Mouse (Mus musculus) midbrain, embryonic 15.5 days (tissue): ENCODE measurements around the gene Rab14. TPM values are rescaled to one million over a fixed set of nuclear protein-coding genes. Genes with fewer than 3 reads are reported as not detected.

Experiments used
- ATAC-seq: fragments of 200-750 bp; cut with Nextera tagmentation; replicated peaks from 2 replicates; pipeline ENCODE4 v1.8.0; 2017; ENCODE audit warnings: moderate TSS enrichment
- H3K27ac ChIP-seq: fragments of 300-500 bp; sonication (generic); 2 replicates; pipeline ENCODE4 v1.5.1; 2015; ENCODE audit warnings: mild to moderate bottlenecking, inconsistent platforms
- H3K27me3 ChIP-seq: fragments of 300-500 bp; sonication (generic); replicated peaks from 2 replicates; pipeline ENCODE4 v1.6.1; 2015; ENCODE audit warnings: inconsistent platforms
- H3K36me3 ChIP-seq: fragments of 300-500 bp; sonication (generic); replicated peaks from 2 replicates; pipeline ENCODE4 v1.6.1; 2015; ENCODE audit warnings: inconsistent platforms
- H3K4me1 ChIP-seq: fragments of 300-500 bp; sonication (generic); 2 replicates; pipeline ENCODE4 v1.6.1; 2015; ENCODE audit warnings: inconsistent platforms
- H3K4me2 ChIP-seq: fragments of 300-500 bp; sonication (generic); 2 replicates; pipeline ENCODE4 v1.6.1; 2015; ENCODE audit warnings: inconsistent platforms, mild to moderate bottlenecking, moderate library complexity
- H3K4me3 ChIP-seq: fragments of 300-500 bp; sonication (generic); 2 replicates; pipeline ENCODE4 v1.5.1; 2015; ENCODE audit warnings: mild to moderate bottlenecking, inconsistent platforms
- H3K9ac ChIP-seq: fragments of 300-500 bp; sonication (generic); 2 replicates; pipeline ENCODE4 v1.6.1; 2015; ENCODE audit warnings: mild to moderate bottlenecking, inconsistent platforms
- H3K9me3 ChIP-seq: fragments of 300-500 bp; sonication (generic); 2 replicates; pipeline ENCODE4 v1.6.1; 2016; ENCODE audit warnings: inconsistent platforms
- WGBS: fragments of 180-500 bp; shearing (Covaris S2); methylation state at CpG from one replicate; pipeline ENCODE4 v1.1.7; 2015; ENCODE audit warnings: mixed read lengths; 5-methylcytosine and 5-hydroxymethylcytosine counted together
- polyA plus RNA-seq: library from polyadenylated mRNA; unstranded; fragments of >200 nt; fragmentation: Nextera tagmentation; extraction: Ambion mirVana; gene quantifications from 2 replicates; pipeline ENCODE4 v1.2.1, GENCODE M21; 2015

Rab14 gene
- polyA plus RNA-seq, 1 experiment from 2014 or later, result 424 TPM

DNA sequence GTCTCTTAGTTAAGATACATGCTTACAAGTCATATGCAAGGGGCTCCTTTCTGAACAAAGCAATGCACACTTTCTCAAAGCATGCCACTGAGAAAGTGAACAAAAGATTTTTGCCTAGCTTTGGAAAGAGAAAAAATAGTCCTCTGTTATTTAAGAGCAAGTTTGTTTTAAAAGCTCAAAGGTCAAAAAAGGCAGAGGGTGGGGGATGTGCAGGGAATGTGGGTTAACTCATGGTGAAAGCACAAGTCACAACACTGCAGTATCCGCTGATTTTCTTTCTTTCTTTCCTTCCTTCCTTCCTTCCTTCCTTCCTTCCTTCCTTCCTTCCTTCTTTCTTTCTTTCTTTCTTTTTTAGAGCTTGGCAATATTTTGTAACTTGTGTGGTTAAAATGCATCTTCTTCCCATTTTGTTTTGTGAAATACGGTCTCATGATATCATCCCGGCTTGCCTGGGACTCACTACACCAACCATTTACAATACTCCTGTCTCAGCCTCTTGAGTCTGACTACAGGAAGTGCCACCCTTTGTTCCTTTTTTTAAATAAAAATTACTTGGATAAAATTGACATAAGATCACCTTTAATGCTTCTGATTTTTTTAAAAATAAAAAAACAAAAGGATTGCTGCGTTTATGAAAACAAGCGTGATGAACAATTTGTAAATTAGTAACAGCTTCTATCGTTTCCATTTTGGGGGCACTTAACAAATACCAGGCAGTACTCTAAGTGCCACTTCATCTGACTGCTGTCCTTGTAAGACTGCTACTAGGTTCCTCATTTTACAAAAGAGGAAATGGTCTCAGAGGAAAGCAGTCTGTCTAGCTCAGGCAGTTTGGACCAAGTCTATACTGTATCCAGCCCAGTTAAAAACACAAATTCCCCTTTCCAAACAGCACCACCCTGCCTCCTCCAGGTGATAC lies 5.0 kb downstream of the Rab14 start:
- no peak for ATAC-seq
- H3K36me3 ChIP-seq, result no peaks in the 10 kb centered on the region
- no peak overlapping the region for H3K27ac ChIP-seq
- no peaks in the 10 kb centered on the region for H3K9me3 ChIP-seq
- WGBS, result 90% methylated on average over 6 of the region's 6 CpGs
- H3K4me3 ChIP-seq, result no peak overlapping the region
- H3K4me2 ChIP-seq, result no peak overlapping the region
- peaks cover 34% of the 10 kb centered on the region for H3K4me1 ChIP-seq
- H3K27me3 ChIP-seq, result no peaks in the 10 kb centered on the region
- no peak overlapping the region for H3K9ac ChIP-seq

DNA sequence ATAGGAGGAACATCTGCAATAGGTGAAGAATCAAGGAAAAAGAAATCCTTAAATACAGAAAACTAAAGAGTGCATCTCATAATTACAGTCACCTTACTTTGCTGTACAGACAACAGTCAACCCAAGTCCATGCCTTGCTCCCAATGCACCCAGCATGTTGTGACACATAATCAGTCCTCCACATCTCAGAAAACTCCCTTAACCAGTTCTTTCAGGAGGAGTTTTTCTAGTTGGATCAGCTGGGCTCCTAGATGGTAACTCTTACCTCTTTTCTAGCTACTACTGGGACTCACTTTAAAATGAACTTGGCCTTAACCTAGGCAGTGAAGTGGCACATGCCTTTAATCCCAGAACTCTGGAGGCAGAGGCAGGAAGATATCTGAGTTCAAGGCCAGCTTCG lies 6.9 kb downstream of the Rab14 start:
- Histone ChIP-seq H3K9me3 (no peaks in the 10 kb centered on the region), H3K9ac (no peak overlapping the region), H3K27ac (no peak overlapping the region), H3K4me1 (peaks cover 26% of the 10 kb centered on the region), H3K4me3 (no peak overlapping the region), H3K4me2 (no peak overlapping the region), H3K36me3 (0 out of 2 replicates have a peak, but pooled peaks cover 6% of the 10 kb centered on the region), H3K27me3 (no peaks in the 10 kb centered on the region)
- 90% methylated on average over 1 of the region's 1 CpGs for WGBS
- ATAC-seq, result no peak

DNA sequence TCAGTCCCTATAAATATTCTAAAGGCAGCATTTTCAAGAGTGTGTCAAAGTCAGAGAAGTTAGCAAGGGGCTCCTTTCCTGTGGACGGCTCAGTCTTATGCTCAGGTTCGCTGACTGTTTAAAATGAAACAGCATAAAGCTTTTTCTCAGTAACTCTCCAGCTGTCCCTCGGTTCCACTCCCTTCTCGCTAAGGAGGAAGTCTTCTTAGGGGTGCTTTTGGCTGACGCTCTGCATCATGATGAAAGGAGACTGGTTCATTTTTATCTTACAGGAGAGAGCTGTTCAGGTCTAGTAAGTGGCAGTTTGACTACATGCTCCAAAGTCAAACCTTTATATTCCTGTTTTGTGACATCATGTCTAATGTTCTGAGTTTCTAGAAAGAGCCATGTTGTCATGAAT lies 12.0 kb downstream of the Rab14 start:
- Histone ChIP-seq H3K9me3 (no peaks in the 10 kb centered on the region), H3K4me3 (no peak overlapping the region), H3K27ac (no peak overlapping the region), H3K27me3 (no peaks in the 10 kb centered on the region), H3K4me2 (no peak overlapping the region), H3K4me1 (peaks cover under 1% of the 10 kb centered on the region; the same call in 1 of the 2 replicates), H3K9ac (no peak overlapping the region), H3K36me3 (0 out of 2 replicates have a peak, but pooled peaks cover 12% of the 10 kb centered on the region)
- WGBS, result 90% methylated on average over 5 of the region's 5 CpGs
- ATAC-seq, result no peak

DNA sequence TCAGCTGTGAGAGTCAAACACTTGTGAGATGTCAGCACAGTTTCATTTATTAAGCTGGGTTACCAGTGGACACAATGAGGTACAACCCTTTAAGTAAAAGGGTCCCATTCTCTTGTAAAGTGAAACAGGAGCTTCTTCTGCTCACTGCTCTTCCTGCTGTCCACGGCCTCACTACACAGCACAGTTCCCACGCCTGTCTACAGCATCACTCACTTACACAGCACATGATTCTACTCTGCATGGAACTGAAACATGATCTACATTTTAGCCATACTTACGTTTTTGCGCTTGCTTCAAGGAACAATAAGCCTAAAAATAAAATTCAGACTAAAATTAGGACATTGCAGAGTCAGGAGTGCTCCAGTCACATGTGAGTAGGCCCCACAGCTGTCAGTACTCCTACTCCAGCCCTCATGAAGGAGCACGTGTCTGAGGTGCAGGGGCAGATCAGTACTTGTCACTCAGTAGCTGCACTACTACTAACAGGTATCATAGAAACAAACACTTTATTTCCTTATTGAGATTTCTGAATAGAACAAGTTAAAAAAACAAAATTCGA lies 17.7 kb downstream of the Rab14 start:
- Histone ChIP-seq H3K36me3 (peaks cover 22% of the 10 kb centered on the region; the same call in 1 of the 2 replicates), H3K9me3 (no peaks in the 10 kb centered on the region), H3K4me3 (no peak overlapping the region), H3K9ac (no peak overlapping the region), H3K4me2 (no peak overlapping the region), H3K4me1 (no peaks in the 10 kb centered on the region), H3K27me3 (no peaks in the 10 kb centered on the region), H3K27ac (no peak overlapping the region)
- WGBS, result 90% methylated on average over 6 of the region's 6 CpGs
- ATAC-seq, result no peak

DNA sequence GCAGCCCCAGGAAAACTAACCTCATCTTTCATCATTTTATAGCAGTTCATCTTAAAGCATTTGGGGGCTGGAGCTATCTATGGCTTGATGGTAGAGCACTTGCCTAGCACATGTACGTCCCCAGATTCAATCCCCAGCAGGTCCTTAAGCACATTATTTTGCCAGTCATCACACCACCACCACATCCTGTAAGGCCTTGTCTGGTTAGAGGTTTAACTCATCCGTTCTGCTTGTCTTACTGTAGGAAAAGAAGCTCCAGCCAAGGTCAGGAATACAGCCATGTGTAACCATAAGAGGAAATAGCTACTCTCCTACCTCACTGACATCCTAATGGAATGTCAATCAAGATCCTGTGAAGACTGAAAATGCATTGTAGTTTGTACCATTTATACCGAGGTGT lies 22.8 kb downstream of the Rab14 start:
- WGBS, result 91% methylated on average over 3 of the region's 3 CpGs

DNA sequence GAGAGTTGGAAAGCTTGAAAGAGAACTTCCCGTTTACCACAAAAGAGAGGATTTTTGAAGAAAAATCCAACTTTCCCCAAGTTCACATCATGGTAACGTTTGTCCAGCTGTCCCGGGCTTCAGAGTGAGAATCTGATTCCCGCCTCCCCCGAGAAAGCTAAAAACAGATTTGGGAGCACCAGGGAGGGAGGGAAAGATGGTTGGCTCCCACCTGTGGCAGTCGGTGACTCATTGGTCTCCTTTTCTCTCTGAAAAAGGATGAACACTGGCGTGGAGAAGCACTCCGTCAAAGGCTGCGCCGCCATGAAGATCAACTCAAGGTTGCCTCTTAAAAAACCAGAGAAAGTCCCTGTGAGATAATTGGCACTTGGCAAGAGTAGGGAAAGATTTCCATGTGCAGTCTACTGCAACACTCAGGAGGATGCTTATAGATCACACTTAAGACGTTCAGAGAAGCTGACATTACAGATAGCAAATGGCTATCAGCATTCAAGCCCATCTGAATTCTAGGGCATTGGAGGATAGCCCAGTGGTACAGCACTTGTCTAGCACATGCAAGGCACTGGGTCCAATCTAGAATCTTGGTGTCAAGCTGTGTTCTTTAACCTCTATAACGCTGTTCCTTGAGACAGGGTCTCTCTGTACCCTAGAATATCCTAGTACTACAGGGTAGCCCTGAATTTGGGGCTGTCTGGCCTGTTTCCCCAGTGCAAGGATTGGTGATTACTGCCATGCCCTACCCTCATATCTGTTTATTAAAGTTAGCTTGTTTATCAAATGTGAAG lies 25.4 kb downstream of the Rab14 start:
- Histone ChIP-seq H3K27me3 (no peaks in the 10 kb centered on the region), H3K4me1 (no peaks in the 10 kb centered on the region), H3K36me3 (peaks cover 32% of the 10 kb centered on the region), H3K4me2 (no peak overlapping the region), H3K9ac (no peak overlapping the region), H3K9me3 (no peaks in the 10 kb centered on the region), H3K27ac (no peak overlapping the region), H3K4me3 (no peak overlapping the region)
- no peak for ATAC-seq
- 95% methylated on average over 12 of the region's 12 CpGs for WGBS

More for the DNA sequence above, 22.8 kb downstream of the Rab14 start:
- H3K4me1 ChIP-seq, result no peaks in the 10 kb centered on the region
- no peak overlapping the region for H3K9ac ChIP-seq
- H3K36me3 ChIP-seq, result peaks cover 20% of the 10 kb centered on the region; the same call in 1 of the 2 replicates
- H3K4me2 ChIP-seq, result no peak overlapping the region
- H3K4me3 ChIP-seq, result no peak overlapping the region
- no peak overlapping the region for H3K27ac ChIP-seq
- ATAC-seq, result no peak
- H3K9me3 ChIP-seq, result no peaks in the 10 kb centered on the region
- no peaks in the 10 kb centered on the region for H3K27me3 ChIP-seq

DNA sequence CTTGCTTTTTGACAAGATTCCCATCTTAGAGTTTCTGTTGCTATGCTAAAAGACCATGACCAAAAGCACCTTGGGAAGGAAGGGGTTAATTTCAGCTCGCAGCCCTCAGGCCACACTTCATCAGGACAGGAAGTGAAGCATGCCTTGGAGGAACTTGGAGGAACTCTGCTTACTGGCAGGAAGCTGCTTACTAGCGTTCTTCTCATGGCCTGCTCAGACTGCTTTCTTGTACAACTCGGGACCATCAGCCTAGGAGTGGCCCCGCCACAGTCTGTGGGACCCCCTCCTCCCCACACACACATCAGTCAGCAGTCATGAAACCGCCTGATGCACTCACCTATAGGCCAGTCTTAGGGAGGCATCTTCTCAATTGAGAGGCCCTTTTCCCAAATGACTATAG lies 26.8 kb downstream of the Rab14 start:
- Histone ChIP-seq H3K27me3 (no peaks in the 10 kb centered on the region), H3K4me3 (no peak overlapping the region), H3K9me3 (no peaks in the 10 kb centered on the region), H3K4me1 (no peaks in the 10 kb centered on the region), H3K27ac (no peak overlapping the region), H3K4me2 (no peak overlapping the region), H3K9ac (no peak overlapping the region), H3K36me3 (peaks cover 32% of the 10 kb centered on the region)
- no peak for ATAC-seq
- 70% methylated on average over 5 of the region's 5 CpGs for WGBS

DNA sequence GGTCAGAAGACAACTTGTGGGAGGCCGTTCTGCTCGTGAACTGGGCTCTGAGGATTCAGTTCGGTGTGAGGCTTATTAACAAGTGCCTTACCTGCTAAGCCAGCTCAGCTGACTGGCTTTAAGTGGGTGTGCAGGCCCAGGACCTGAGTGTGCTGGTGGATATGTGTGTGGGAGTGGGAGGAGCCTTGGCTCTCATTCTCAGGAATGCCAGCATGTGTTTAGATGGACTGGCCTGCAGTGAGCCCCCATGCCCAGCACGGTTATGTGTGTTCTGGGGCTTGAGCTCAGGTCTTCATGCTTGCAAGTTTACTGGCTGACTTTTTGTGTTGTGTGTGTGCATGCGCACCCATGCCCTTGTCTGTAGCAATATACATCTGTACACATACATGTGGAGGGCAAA lies 27.3 kb downstream of the Rab14 start:
- no peak overlapping the region for H3K4me2 ChIP-seq
- no peak overlapping the region for H3K27ac ChIP-seq
- H3K9ac ChIP-seq, result no peak overlapping the region
- peaks cover 32% of the 10 kb centered on the region for H3K36me3 ChIP-seq
- no peaks in the 10 kb centered on the region for H3K9me3 ChIP-seq
- 89% methylated on average over 5 of the region's 5 CpGs for WGBS
- no peaks in the 10 kb centered on the region for H3K4me1 ChIP-seq
- no peak for ATAC-seq
- no peak overlapping the region for H3K4me3 ChIP-seq
- no peaks in the 10 kb centered on the region for H3K27me3 ChIP-seq

DNA sequence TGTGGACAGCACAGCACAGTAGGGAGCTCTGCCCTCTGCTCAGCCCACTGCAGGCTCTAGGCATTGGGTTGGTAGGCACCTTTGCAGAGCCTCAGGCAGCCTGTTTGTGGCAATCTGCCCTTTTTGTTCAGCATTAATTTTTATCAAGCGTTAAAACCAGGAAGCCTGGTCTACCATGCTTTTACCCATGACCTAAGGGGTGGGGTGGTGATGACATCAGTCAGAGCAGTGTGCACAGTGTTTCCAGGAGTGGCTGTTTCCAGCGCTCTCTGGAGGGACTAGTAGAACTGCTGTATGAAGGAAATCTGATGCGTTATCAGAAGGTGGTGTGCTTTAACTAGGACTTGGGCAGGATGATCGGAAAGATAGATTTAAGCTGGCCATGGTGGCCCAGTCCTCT lies 28.7 kb downstream of the Rab14 start:
- ATAC-seq, result no peak
- Histone ChIP-seq H3K27me3 (no peaks in the 10 kb centered on the region), H3K9me3 (no peaks in the 10 kb centered on the region), H3K4me1 (no peaks in the 10 kb centered on the region), H3K9ac (no peak overlapping the region), H3K4me2 (no peak overlapping the region), H3K36me3 (peaks cover 29% of the 10 kb centered on the region), H3K27ac (no peak overlapping the region), H3K4me3 (no peak overlapping the region)
- whole genome bisulfite sequencing, result 96% methylated on average over 4 of the region's 4 CpGs

DNA sequence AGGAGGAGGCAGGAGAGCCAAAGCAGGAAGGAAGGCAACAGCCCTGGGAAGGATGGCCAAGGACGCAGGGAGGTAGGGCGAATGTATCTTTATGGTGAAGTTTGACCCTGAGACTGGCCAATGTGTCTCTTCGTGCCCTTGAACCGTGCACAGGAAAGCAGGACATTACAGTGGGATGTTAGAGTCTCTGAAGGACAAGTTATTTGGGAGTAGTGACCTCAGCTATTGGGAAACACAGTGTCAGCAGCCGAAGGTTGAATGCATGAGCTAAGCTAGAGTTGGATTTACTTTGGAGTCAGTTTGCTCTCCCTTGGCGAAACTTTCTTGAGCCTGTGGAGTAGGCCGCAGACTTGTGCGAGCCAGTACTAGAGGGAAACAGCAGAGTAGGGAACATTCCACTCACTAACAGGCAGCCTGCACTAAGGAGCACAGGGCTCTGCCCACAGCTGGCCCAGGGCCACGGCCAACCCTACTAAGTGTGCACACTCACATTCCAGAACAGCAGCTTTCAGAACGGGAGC lies 29.5 kb downstream of the Rab14 start:
- Histone ChIP-seq H3K4me1 (no peaks in the 10 kb centered on the region), H3K4me2 (no peak overlapping the region), H3K9ac (no peak overlapping the region), H3K27me3 (no peaks in the 10 kb centered on the region), H3K4me3 (no peak overlapping the region), H3K36me3 (peaks cover 35% of the 10 kb centered on the region), H3K27ac (no peak overlapping the region), H3K9me3 (no peaks in the 10 kb centered on the region)
- ATAC-seq, result no peak
- 92% methylated on average over 10 of the region's 10 CpGs for whole genome bisulfite sequencing

DNA sequence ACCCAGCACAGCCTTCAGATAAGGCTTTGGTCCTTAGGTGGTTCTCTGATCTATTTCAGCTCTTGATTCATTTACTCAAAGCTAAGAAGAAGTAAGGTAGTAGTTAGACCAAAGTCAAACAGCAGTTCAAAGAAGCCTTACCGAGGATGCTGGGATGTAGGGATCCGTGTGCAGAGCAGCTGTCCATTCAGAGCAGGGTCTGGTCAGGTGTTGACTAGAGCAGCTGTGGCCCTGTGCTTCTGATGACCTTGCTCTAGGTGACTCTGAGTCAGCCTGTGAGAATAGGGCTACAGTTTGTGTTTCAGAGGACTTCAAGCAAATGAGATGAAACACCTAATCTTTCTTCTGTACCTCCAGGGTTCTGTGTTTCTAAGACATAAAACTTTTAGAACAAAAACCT lies 31.5 kb downstream of the Rab14 start:
- no peaks in the 10 kb centered on the region for H3K9me3 ChIP-seq

DNA sequence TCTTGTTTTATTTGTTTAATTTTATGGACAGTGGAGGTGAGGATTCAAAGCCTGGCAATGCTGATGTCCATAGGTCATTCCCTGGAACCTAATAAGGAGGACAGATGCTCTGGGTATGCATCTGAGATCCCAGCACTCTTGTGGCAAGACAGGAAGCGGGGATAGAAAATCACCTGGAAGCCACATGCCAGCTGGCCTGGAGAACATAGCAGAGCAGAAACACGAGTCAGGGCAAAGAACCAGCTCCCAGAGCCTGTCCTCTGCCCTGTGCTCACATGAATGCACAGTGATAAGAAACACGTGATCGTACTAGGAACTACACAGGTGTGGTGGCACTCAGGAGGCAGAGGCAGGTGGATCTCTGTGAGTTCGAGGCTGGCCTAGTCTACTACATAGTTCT lies 34.1 kb downstream of the Rab14 start:
- H3K4me1 ChIP-seq, result no peaks in the 10 kb centered on the region
- no peak for ATAC-seq
- no peak overlapping the region for H3K9ac ChIP-seq
- 94% methylated on average over 5 of the region's 5 CpGs for WGBS
- no peaks in the 10 kb centered on the region for H3K27me3 ChIP-seq
- H3K9me3 ChIP-seq, result no peaks in the 10 kb centered on the region
- peaks cover 36% of the 10 kb centered on the region for H3K36me3 ChIP-seq
- H3K4me3 ChIP-seq, result no peak overlapping the region
- H3K27ac ChIP-seq, result no peak overlapping the region
- H3K4me2 ChIP-seq, result no peak overlapping the region

More for the DNA sequence above, 31.5 kb downstream of the Rab14 start:
- 92% methylated on average over 2 of the region's 2 CpGs for WGBS
- no peaks in the 10 kb centered on the region for H3K27me3 ChIP-seq
- no peak overlapping the region for H3K4me3 ChIP-seq
- ATAC-seq, result no peak
- no peak overlapping the region for H3K4me2 ChIP-seq
- no peaks in the 10 kb centered on the region for H3K4me1 ChIP-seq
- H3K9ac ChIP-seq, result no peak overlapping the region
- peaks cover 44% of the 10 kb centered on the region for H3K36me3 ChIP-seq
- H3K27ac ChIP-seq, result no peak overlapping the region
